ENCODE assay signal across 7 mouse cellular contexts in the genomic region with DNA sequence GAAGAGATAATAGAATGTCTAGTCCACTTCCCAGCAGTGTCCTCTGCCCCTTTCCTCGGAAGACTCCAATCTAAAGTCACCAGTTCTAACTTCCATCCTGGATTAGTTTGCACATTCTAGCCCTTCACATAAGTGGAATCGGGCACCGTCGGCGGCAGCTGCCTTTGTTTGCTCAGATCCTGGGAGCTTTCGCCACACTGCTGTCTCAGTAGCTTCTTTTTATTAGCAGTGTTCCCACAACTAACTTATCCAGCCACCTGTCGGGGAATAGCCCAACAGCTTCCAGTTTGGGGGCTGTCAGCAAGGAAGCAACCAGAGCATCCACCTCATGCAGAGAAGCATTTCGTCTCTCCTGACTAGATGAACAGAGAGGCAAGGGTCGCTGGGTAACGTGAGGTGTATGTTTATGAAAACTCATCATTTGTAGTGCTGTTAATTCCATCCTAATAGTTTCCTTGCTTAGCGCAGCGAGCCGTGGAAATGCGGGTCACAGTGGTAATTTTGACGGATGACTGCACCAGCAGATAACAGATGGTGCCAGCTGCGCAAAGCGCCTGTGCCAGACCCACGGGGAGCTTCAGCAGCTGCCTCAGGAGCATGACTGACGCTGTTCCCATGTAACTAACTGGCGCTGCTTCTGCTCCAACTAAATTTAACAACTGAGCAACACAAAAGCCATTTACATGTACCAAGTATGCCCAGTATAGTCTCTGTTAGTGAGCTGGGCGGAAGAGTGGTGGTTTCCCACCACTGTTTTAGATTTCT. TPM values are rescaled to one million over a fixed set of nuclear protein-coding genes. Genes with fewer than 3 reads are reported as not detected.
A peak's percentile ranks its signal among the peaks of the same experiment; 100 is the strongest.
DNase-seq lines count a peak whose midpoint lies in the region; ATAC-seq lines count a peak whose summit lies in the region.

No protein-coding gene starts in this region.

- H3K4me2 ChIP-seq in forebrain, embryonic 13.5 days, result peak overlapping the region; percentile 12
- no peak overlapping the region for H3K4me2 ChIP-seq in hindbrain, embryonic 11.5 days (replicated peaks; ENCODE audit: low read depth, low read length)

- peak; percentile 79 for DNase-seq in brain, adult 2 months (ENCODE audit: low read depth, low spot score)
- DNase-seq in hindbrain, embryonic 11.5 days (ENCODE audit: low spot score), result peak; percentile 59
- peak; percentile 35 for DNase-seq in layer of hippocampus, adult 9-11 months
- DNase-seq in neural tube, embryonic 10.5 days (ENCODE audit: extremely low spot score, low spot score), result peak; percentile 43
- DNase-seq in urinary bladder, adult 2 months (ENCODE audit: low spot score), result no peak
- DNase-seq in liver, result no peak

- 61% methylated on average over 21 of the region's 21 CpGs for WGBS in forebrain, embryonic 13.5 days
- WGBS in hindbrain, embryonic 11.5 days, result 58% methylated on average over 21 of the region's 21 CpGs

- peak overlapping the region; percentile 66 for H3K27ac ChIP-seq in forebrain, embryonic 13.5 days
- peak overlapping the region; percentile 2; the same call in 1 of the 2 replicates for H3K27ac ChIP-seq in hindbrain, embryonic 11.5 days (ENCODE audit: low read depth, low read length)

- H3K4me1 ChIP-seq in forebrain, embryonic 13.5 days, result peaks cover 27% of the 10 kb centered on the region; the same call in 1 of the 2 replicates
- peaks cover 2% of the 10 kb centered on the region; the same call in 1 of the 2 replicates for H3K4me1 ChIP-seq in hindbrain, embryonic 11.5 days (replicated peaks; ENCODE audit: control insufficient read depth, insufficient read depth, low read length)

- peak; percentile 62; the same call in 1 of the 2 replicates for ATAC-seq in forebrain, embryonic 13.5 days
- peak; percentile 83 for ATAC-seq in hindbrain, embryonic 11.5 days (ENCODE audit: low FRiP score)

- peaks cover 34% of the 10 kb centered on the region for H3K36me3 ChIP-seq in forebrain, embryonic 13.5 days (ENCODE audit: poor library complexity, severe bottlenecking)
- no peaks in the 10 kb centered on the region; the same call in 1 of the 2 replicates for H3K36me3 ChIP-seq in hindbrain, embryonic 11.5 days (ENCODE audit: control insufficient read depth, insufficient read depth, low read length)

- no peak overlapping the region for H3K4me3 ChIP-seq in forebrain, embryonic 13.5 days
- H3K4me3 ChIP-seq in hindbrain, embryonic 11.5 days (ENCODE audit: low read depth, low read length), result no peak overlapping the region

- peak overlapping the region; percentile 3; the same call in 1 of the 2 replicates for H3K9ac ChIP-seq in forebrain, embryonic 13.5 days
- no peak overlapping the region for H3K9ac ChIP-seq in hindbrain, embryonic 11.5 days (ENCODE audit: low read depth, low read length)

- no peaks in the 10 kb centered on the region for H3K27me3 ChIP-seq in forebrain, embryonic 13.5 days
- no peaks in the 10 kb centered on the region for H3K27me3 ChIP-seq in hindbrain, embryonic 11.5 days (ENCODE audit: control insufficient read depth, insufficient read depth, low read length)

- no peaks in the 10 kb centered on the region for H3K9me3 ChIP-seq in forebrain, embryonic 13.5 days (replicated peaks)
- H3K9me3 ChIP-seq in hindbrain, embryonic 11.5 days (ENCODE audit: control insufficient read depth, low read length), result no peaks in the 10 kb centered on the region

RNA-seq across cellular contexts. Expression of a gene that starts 25.7 kb away (rescaled TPM):
- polyA plus RNA-seq in forebrain, embryonic 13.5 days (2015; fragmentation: Nextera tagmentation; extraction: Ambion mirVana), result 5.7 and 6.0 TPM in 2 replicates
- 15.0 and 18.0 TPM in 2 replicates for polyA plus RNA-seq in hindbrain, embryonic 11.5 days (2014; fragmentation: Nextera tagmentation; extraction: Ambion mirVana)
- 8.7 and 9.0 TPM in 2 replicates for polyA plus RNA-seq in urinary bladder, adult 2 months (2012; rRNA removed)

RNA-seq across cellular contexts. Expression of a gene that starts 41.7 kb away (rescaled TPM):
- polyA plus RNA-seq in forebrain, embryonic 13.5 days (2015; fragmentation: Nextera tagmentation; extraction: Ambion mirVana), result 9.6 and 10.6 TPM in 2 replicates
- 5.6 and 7.6 TPM in 2 replicates for polyA plus RNA-seq in hindbrain, embryonic 11.5 days (2014; fragmentation: Nextera tagmentation; extraction: Ambion mirVana)
- 11.0 and 14.3 TPM in 2 replicates for polyA plus RNA-seq in urinary bladder, adult 2 months (2012; rRNA removed)

RNA-seq across cellular contexts. Expression of a gene that starts 55.6 kb away (rescaled TPM):
- polyA plus RNA-seq in forebrain, embryonic 13.5 days (2015; fragmentation: Nextera tagmentation; extraction: Ambion mirVana), result 16.6 TPM in 2 replicates
- polyA plus RNA-seq in hindbrain, embryonic 11.5 days (2014; fragmentation: Nextera tagmentation; extraction: Ambion mirVana), result 12.5 and 13.7 TPM in 2 replicates
- polyA plus RNA-seq in urinary bladder, adult 2 months (2012; rRNA removed), result 7.7 TPM in 2 replicates

Comparison
In these comparisons a context has a peak if more than half of its experiments do, and no peak if none do; other contexts are left out.
1. DNase-seq: peak in brain, adult 2 months (single experiment), hindbrain, embryonic 11.5 days (single experiment), layer of hippocampus, adult 9-11 months (single experiment) and neural tube, embryonic 10.5 days (single experiment); none in urinary bladder, adult 2 months (single experiment) and liver (single experiment).